Mouse (Mus musculus): Measurements from ENCODE around the gene Cyp1a2.
A peak's percentile ranks its signal among the peaks of the same experiment; 100 is the strongest.

Gene Cyp1a2

GRCm38 (mm10) chr9:57671500-57671899 lies 12.0 kb downstream of the Cyp1a2 start:
- DNase-seq (ENCODE audit: low spot score in 2 of 2) = no peak

DNA sequence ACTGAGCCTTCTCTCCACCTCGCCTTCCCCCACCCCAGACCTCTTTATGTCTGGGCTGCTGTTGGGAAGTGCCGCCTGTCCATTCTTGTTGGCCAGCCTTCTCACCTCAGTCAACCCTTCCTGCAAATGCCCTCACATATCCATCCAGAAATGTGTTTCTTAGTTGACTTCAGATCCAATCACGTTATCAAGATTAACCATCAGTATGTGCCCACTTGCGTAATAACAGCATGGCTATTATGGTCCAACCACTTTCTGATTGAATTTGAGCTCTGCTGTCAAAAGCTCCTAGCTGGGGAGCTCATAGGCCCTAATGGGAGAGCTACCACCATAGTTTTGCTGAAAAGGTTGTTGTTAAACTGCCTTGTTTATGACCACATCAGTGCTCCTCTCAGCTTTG lies 12.5 kb downstream of the Cyp1a2 start:
- no peak for DNase-seq (ENCODE audit: low spot score in 2 of 2)

GRCm38 (mm10) chr9:57669566-57669965 lies 13.9 kb downstream of the Cyp1a2 start:
- DNase-seq (ENCODE audit: low spot score in 2 of 2) = no peak

DNA sequence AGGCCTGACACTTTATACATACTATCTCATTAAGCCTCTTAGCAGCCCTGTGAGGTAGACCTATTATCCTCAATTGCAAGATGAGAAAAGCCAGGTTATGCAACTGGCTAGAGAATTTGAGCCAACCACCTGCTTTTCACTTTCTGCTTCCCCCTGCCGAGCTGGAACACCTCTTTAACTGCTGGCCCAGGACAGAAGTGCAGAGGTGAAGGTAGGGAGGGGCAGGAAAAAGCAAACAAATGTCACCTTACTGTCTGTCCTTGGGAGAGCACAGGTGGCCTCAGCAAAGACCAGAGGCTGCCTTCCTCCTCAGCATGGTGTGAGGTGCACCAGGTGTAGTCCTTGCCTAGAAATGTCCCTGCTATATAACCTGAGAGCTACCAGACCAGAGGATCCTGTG lies 15.2 kb downstream of the Cyp1a2 start:
- no peak for DNase-seq (ENCODE audit: low spot score in 2 of 2)

DNA sequence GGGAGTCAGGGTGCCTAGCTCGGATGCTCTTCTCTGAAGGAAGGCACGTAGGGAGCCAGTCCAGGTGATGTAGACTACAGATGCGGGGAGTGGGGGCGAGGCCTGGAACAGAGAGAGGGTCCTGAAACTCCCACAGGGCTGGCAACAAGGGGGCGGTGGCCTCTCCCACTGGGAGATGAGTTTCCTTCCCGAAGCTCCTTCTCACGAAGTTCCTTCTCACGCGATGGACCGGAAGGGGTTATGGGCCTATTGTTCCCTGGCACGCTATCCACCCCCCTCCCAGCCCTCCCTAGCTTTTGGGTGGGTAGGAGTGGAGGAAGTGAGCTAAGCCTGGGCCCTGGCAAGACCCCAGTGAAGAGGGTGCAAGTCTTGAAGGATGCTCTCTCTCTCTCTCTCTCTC lies 15.7 kb downstream of the Cyp1a2 start:
- no peak for DNase-seq (ENCODE audit: low spot score in 2 of 2)

DNA sequence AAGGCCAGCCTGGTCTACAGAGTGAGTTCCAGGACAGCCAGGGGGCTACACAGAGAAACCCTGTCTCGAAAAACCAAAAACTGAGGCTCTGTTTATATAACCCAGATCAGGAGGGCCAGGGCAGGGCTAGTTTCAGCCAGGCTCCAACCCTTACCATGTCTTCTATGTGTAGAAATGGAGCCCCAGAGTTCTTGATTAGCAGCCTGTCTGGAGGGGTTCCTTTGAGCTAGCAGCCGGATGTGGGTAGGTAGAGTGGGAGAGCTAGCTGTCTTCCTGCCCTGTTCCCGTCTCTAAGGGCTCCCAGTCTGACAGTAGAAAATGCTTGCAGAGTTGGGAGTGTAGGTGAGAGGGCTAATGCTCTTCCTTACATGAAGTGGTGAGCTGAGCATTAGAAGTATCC lies 16.4 kb downstream of the Cyp1a2 start:
- no peak for DNase-seq (ENCODE audit: low spot score in 2 of 2)

- no peak for DNase-seq (ENCODE audit: low spot score in 2 of 2)
These were observed 17.0 kb downstream of the Cyp1a2 start for GRCm38 (mm10) chr9:57666536-57666935.

- no peak for DNase-seq (ENCODE audit: low spot score in 2 of 2)
These were observed 18.9 kb downstream of the Cyp1a2 start for GRCm38 (mm10) chr9:57664616-57665015.

GRCm38 (mm10) chr9:57661552-57661951 lies 22.0 kb downstream of the Cyp1a2 start:
- no peak for DNase-seq (ENCODE audit: low spot score in 2 of 2)

DNA sequence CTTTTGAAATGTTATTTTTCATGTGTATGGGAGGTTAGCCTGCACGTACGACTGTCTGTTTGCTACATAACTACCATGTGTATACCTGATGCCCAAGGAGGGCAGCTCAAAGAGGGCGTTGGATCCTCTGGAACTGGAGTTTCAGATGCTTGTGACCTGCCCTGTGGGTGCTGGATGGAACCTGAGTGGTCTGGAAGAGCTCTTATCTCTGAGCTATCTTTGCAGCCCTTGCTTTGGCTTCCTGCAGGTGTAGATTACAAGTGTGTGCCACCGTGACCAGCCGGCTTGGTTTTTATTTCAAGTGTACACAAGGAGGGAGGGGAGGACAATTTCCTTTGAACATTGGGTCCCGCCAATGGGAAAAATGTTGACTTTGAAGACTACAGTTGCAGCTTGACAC lies 23.0 kb downstream of the Cyp1a2 start:
- no peak for DNase-seq (ENCODE audit: low spot score in 2 of 2)

GRCm38 (mm10) chr9:57659774-57660173 lies 23.7 kb downstream of the Cyp1a2 start:
- peak; percentile 85 to 86 for DNase-seq (ENCODE audit: low spot score in 2 of 2)

- no peak for DNase-seq (ENCODE audit: low spot score in 2 of 2)
These were observed 24.5 kb downstream of the Cyp1a2 start for GRCm38 (mm10) chr9:57658970-57659369.

- no peak for DNase-seq (ENCODE audit: low spot score in 2 of 2)
These were observed 25.7 kb downstream of the Cyp1a2 start for GRCm38 (mm10) chr9:57657843-57658242.

DNA sequence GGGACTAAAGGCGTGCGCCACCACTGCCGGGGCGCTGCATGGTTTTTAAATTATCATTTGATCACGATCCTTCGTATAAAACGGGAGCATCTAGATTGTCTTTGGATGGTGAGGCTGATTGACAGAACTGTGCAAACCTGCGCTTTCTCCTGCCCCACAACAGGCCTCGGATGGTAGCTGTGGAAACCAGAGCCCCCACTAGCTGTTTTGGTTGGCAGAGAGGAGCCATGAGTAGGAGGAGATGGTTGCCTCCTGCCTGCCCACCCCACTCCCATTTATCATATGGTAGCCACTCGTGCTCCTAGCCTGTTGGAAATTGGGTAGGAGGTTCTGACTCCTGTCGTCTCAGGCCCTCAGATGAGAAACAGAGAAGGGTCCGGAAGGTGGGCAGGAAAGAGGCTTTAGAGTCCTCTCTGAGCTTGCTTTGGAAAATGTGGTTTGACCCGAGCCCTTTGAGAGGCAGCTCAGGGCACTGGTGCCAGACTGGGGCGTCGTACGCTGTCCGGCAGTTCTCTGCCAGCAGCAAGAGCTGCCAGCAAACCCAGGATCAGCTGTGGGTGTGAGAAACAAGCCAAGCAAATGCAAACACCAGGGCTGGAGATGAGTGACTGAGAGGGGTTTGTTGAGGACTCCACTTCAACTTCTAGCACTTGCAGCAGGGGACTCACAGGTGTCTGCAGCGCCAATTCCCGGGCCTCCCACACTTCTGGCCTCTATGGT lies 26.7 kb downstream of the Cyp1a2 start:
- peak in 1 of 2 experiments; percentile 18 for DNase-seq (ENCODE audit: low spot score in 2 of 2)

DNA sequence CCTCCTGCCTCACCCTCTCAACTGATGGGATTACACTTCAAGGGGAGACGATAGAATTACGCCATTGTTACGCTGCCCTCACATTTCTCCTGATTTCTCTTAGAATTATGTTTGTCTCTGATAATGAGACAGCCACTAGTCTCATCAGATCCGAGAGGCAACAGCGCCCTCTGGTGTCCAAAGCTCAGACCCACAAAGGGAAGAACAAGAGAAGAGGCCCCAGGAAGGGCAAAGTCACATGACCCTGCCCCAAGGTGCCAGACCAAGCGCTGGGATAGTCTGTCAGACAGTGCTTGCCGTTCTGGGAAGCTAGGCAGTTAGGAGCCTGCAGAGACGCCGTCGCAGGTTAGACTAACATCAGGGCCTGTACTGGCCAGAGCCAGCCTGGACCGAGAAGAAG lies 27.8 kb downstream of the Cyp1a2 start:
- DNase-seq (ENCODE audit: low spot score in 2 of 2) = peak; percentile 94 to 98

- no peak for DNase-seq (ENCODE audit: low spot score in 2 of 2)
These were observed 28.5 kb downstream of the Cyp1a2 start for GRCm38 (mm10) chr9:57654966-57655365.

- DNase-seq (ENCODE audit: low spot score in 2 of 2) = no peak
These were observed 30.2 kb downstream of the Cyp1a2 start, which contains the start of gene Csk for GRCm38 (mm10) chr9:57653283-57653682. Gene Csk (minus strand): TSS chr9:57653631.

GRCm38 (mm10) chr9:57652855-57653254 lies 30.6 kb downstream of the Cyp1a2 start:
- no peak for DNase-seq (ENCODE audit: low spot score in 2 of 2)

DNA sequence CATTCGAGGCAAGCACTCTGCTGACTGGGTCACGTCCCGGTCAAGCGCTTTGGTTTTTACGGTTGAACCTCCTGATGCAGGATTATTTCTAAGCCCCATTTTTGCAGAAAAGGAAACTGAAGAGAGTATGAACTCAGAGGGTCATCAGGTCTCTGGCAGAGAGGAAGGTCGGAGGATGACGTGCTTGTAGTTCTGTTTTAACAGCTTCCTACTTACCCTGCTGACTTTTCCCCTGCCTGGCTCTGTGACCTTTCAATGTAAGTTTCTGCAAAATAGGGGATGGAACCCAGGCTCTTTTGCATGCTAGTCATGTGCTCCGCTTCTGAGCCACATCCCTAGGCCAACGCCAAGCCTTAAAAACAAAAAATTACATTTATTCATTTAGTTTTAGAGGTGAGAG lies 31.2 kb downstream of the Cyp1a2 start:
- DNase-seq (ENCODE audit: low spot score in 2 of 2) = no peak

DNA sequence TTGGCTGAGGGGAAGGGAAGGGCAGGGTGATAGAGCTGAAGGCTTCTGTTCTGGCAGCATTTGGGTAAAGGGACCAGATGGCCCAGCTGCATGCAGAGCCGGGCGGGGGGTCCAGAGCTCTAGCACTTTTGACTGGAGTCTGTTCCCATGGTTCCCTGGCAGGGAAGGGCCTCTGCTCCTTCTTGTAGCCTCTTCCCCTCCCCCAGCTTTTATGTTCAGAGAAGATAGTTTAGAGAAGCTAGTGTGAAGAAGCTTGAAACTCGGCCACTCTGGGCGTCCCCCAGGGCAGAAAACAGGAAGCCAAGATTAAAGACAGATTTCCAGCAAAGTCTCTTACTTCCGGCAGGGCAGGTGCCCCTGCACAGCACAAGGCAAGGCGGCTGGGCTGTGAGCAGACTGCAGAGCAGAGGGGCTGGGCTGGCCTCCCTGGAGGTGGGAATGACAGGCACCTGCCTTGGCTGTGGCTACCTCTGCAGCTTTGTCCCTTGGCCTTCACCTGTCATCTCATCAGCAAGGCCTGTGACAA lies 32.7 kb downstream of the Cyp1a2 start:
- DNase-seq (ENCODE audit: low spot score in 2 of 2) = no peak

GRCm38 (mm10) chr9:57650130-57650785 lies 33.2 kb downstream of the Cyp1a2 start:
- DNase-seq (ENCODE audit: low spot score in 2 of 2) = no peak

DNA sequence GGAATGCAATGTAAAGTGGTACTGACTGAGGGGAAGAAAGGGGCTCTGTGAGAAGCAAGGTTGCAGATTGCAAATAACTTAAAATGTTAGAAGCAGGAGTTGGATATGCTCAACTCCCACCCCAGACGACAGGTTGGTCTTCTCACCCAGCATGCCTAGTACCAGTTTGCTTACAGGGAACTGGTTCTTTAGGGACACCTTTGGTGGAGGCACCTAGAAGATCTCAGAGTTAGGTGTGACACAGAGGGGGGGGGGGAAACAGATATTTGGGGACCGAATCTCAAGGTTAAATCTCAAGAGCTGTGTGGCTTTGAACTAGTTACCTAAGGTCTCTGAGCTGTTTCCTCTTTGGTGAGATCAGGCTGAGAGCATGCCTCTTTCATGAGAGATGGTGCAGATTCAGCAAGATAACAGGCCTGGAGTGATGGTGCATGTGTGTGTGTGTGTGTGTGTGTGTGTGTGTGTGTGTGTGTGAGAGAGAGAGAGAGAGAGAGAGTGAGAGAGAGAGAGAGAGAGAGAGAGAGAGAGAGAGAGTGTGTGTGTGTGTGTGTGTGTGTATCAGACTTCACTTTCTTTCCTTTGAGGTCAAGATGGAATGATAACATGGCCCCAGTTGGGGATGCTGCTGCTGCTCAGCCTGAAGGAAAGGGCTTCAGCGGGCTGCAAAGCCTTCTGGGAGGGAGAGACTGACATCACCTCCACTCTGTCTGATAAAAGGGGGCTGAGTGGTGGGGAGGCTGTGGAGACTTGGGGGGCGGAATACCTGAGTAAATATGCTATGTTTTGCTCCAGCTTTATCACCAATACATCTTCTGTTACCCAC lies 36.0 kb downstream of the Cyp1a2 start:
- no peak for DNase-seq (ENCODE audit: low spot score in 2 of 2)
